Mouse (Mus musculus): ENCODE measurements around the gene Nrxn3.

The Nrxn3 gene

GRCm38 (mm10) chr12:88722691-88723070 lies at the start of gene Nrxn3:
Gene Nrxn3 (plus strand): TSS chr12:88722876.
- in situ Hi-C loops (cut with MseI, MboI) = no loop called here

DNA sequence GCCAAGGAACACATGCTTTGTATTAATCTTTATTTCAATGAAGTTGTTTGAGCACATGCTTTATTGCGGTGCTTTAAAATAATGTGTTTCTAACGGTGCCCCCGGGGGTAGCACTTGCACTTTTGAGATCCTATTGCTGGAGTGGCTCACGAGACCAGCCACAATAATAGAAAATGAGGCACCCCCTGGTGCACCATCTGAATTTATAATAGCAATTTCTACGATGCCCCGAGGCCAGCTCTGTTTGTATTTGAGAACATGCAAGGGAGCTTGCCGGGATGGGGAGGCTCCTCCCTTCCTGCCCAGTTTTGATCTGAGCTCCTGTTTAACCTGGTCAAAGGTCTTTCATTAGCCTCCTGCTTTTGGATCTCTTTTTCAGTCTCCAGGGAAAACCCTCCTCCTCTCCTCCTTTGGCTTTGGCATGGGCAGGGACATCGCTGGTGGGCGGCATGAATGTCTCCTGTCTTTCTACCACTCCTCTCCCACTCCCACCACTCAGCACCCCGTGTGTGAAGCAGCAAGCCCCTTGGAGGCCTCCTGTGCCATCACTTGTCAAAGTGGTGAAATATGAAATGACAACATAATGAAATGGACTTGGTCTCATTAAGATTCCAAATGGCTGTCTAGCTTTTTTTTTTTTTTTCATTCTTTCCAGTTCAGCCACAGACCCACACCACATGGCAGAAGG lies 18.4 kb upstream of the Nrxn3 start:
- in situ Hi-C loops (cut with MseI, MboI) = no loop called here

- in situ Hi-C loops (cut with MseI, MboI) = no loop called here
Measured at GRCm38 (mm10) chr12:88705959-88706358, 16.7 kb upstream of the Nrxn3 start.

- in situ Hi-C loops (cut with MseI, MboI) = no loop called here
Measured at GRCm38 (mm10) chr12:88707786-88708185, 14.9 kb upstream of the Nrxn3 start.

DNA sequence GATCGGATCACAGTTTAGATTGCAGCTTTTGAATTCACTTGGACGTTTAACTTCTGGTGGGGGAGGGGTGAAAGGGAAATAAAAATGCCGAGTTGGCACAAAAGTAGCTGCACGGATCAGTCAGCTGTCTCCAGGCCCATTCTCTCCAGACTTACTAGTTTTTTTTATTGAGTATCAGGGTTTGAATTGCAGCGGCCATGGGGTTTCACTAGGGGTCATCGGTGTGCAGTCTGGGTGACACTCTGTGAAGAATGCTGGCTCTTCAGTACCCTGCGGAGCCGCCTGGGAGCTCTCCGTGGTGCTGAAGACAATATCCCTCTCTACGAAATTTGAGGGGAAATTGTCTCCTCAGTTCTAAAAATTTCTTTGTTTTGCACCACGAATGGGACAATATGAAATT lies 13.5 kb upstream of the Nrxn3 start:
- in situ Hi-C loops (cut with MseI, MboI) = no loop called here

GRCm38 (mm10) chr12:88713456-88713855 lies 9.2 kb upstream of the Nrxn3 start:
- in situ Hi-C loops (cut with MseI, MboI) = no loop called here

DNA sequence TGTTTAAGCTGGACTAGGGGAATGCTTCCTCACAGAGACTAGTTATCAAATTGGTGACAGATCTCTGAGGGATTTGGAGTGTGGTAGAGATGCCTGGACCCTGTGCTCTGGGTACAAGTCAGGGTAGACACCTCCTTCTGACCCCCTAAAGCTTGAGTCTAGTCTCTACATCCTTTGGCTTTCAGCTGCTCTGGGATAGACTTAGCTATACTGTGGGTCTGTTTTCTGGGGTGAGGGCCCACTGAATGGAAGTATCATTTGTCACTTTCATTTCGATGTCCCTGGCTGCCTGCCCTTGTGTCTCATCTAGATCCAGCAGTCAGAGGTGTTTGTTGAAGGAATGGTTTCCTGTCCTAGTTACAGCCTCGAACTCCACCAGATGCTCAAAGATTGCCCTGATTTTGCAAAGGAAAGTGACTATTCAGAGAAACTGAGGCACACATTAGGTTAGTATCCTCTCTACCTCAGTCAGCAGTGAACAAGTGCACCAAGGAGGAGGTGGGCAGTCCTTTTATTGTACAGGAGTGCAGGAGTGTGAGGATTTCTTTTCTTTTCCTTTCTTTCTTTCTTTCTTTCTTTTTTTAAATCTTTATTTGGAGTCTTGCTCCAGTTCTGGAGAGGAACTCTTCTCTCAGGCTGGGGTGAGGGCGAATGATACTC lies 515 bp upstream of the Nrxn3 start:
- in situ Hi-C loops (cut with MseI, MboI) = no loop called here

DNA sequence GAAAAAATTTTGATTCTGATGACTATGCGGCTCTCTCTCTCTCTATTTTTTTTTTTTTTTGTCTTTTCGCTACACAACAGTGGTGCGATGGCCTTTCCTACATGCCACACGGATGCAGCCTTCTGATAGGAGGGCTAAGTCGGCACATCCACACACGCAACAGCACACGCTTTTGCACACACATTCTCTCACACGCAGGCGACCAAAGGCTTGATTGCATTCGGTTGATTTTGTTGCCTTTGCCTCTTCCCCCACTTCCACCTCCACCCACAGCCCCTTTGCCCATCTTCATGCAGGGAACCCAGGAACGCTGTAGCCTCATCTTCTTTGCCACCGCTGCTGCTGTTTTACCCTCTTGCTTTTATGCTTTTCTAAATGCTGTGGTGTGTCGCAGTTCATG lies 3.6 kb downstream of the Nrxn3 start:
- in situ Hi-C loops (cut with MseI, MboI) = no loop called here

GRCm38 (mm10) chr12:88726755-88727154 lies 4.1 kb downstream of the Nrxn3 start:
- in situ Hi-C loops (cut with MseI, MboI) = no loop called here

DNA sequence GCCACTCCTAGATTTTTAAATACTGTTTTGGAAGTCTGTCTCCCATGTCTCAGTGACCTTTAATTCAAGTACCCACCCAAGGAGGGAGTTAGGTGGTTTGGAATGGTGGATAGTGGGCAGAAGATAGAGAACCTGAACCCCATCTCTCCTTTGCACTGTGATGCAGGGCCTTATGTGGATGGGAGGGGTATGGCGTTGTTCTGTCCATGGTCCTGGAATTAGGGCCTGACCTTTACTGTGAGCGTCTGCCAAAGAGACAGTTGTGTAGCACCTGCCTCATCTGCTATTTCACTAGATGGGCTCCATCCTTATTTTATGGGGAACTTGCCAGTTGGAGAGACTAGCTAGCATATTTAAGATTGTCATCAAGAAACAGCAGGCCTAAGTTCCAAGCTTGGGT lies 8.0 kb downstream of the Nrxn3 start:
- in situ Hi-C loops (cut with MseI, MboI) = no loop called here

DNA sequence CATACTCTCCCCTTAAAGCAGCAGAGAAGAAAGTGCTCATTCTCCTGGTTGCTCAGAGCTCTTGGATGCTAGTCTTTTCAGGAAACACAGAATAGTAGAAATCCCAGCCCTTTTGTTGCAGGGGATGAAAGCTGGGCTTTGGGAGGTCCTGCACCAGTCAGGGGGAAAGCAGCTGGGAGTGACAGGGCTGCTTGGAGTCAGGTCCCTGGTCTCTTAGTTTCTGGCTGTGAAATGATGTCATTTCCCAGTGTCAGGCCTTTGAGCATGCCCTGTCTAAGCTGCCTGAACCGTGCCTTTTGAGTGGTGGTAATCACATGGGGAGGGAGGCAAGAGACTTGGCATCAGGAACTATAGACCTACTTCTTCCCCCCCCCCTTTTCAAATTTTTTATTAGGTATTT lies 12.4 kb downstream of the Nrxn3 start:
- in situ Hi-C loops (cut with MseI, MboI) = no loop called here

- in situ Hi-C loops (cut with MseI, MboI) = no loop called here
Measured at GRCm38 (mm10) chr12:88737081-88737480, 14.4 kb downstream of the Nrxn3 start.

DNA sequence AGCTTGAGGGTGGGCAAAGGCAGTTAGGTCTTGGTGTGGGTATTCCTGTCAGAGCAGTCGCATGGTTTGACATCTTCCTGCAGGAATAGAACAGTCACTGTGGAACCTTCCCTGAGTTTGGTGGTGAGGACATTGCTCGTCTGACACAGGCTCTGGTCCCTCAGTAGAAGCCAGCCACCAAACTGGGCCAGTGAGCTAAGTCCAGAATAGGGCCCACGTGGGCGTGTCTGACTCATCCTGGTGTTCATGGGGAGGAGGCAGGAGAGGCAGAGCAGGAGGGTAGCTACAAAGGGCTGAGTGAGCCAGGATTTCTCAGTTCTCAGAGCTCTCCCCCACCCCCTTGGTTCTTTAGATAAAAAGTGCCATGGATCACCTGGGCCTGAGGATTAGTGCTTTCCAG lies 15.9 kb downstream of the Nrxn3 start:
- in situ Hi-C loops (cut with MseI, MboI) = no loop called here

GRCm38 (mm10) chr12:88746788-88747187 lies 24.1 kb downstream of the Nrxn3 start:
- in situ Hi-C loops (cut with MseI, MboI) = no loop called here

GRCm38 (mm10) chr12:88764791-88765190 lies 42.1 kb downstream of the Nrxn3 start:
- in situ Hi-C loops (cut with MseI, MboI) = no loop called here

GRCm38 (mm10) chr12:88774666-88775065 lies 52.0 kb downstream of the Nrxn3 start:
- in situ Hi-C loops (cut with MseI, MboI) = no loop called here

- in situ Hi-C loops (cut with MseI, MboI) = no loop called here
Measured at GRCm38 (mm10) chr12:88778036-88778435, 55.4 kb downstream of the Nrxn3 start.

DNA sequence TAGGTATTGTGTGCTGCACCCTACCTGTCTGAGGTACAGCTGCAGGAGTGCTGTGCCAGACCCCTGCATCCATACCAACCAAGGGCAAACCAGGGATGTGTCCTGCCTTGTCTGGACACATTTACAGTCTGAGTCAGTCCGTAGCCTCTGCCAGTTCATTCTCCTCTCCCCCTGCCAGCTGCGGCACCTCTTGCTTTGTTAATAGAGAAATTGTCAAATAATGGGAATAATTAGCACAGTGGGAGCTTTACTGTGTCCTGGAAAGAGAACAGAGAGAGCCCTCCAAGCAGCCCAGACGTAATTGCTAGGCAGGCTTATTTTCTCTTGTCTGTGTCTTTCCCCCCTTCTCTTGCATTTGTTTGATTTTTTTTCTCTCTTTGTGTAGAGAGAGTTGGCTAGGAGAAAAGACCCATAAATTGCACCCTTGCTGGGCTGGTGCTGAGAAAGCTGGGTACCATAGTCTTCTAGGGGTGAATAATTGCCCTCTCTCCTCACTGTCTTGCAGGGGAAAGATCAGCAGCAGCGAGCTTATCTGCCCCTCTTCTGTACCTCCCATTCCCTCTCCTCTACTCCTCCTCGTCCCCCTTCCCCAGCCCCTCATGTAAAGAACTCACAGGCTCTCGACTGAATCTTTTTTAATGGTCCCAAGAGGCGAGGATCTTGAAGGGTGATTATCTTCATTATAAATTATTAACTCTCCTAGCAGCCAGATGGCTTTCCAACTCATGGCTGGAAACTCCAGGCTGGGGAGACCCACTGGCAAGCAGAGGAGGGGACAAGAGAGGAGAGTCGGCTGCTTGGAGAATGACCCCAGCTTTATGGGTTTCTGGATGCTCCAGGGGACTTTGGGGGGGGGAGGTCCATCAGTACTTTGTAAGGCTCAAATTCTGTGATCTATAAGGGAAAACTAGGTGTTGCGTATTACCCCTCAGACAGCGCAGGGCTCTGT lies 61.8 kb downstream of the Nrxn3 start:
- in situ Hi-C loops (cut with MseI, MboI) = no loop called here

DNA sequence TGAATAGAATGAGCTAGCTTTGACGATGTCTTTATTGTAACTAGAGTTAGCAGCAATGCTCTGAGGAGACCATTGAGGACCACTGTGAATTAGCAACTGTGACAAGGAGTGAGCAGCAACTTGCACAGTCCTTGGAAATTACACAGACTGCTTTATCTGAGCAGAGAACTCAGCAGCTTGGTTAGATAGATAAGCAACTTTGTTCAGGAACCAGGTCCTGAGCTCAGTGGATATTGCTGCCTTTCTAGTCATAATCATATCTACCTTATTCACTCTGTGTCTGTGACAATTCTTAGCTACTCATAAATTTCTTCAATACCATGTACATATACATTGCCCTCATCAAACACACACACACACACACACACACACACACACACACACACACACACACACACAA lies 70.6 kb downstream of the Nrxn3 start:
- in situ Hi-C loops (cut with MseI, MboI) = no loop called here

DNA sequence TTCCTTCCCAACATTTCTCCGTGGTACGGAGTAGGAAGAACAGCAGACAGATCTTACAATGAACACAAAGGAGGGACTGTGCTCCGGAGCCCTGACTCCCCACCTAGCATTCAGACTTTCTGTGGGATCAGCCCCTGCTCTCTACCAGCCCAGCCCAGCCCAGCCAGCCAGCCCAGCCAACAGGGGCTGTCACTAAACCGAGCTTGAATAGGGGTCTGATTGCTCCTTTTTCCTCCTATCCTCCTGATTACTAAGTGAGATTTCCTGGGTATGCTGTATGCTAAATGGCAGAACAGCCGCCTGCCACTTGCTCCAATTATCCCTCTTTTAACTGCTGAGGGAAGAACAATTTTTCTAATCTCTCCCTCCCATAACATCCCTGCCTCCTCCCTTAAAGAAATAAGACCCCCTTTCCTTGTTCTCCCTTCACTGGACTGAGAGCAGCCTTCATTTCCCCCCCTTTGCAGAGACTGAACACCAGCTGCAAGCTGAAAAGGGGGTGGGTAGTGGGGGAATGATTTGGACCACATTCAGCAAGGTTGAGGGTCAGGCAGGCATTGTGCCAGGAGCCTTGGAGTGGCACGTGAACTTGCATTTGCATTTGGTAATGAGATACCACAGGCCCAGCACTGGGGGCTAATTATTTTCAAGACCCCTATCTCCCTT lies 78.4 kb downstream of the Nrxn3 start:
- in situ Hi-C loops (cut with MseI, MboI) = no loop called here

DNA sequence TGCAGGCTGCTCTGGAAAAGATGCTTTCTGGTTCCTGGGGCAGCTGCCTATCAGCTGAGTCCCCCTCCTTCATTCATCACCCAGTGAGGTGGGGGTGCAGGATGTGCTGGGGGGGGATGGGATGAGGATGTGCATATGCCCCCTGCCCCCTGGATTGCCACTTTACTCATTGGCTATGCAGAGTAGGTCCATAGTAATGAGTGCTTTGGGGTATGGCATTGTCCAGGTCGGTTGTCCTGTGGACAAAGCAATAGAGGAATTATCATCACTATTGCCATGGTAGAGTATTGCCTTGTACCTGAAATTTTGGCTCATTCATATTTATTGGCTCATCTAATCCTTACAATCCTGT lies 79.0 kb downstream of the Nrxn3 start:
- in situ Hi-C loops (cut with MseI, MboI) = no loop called here

DNA sequence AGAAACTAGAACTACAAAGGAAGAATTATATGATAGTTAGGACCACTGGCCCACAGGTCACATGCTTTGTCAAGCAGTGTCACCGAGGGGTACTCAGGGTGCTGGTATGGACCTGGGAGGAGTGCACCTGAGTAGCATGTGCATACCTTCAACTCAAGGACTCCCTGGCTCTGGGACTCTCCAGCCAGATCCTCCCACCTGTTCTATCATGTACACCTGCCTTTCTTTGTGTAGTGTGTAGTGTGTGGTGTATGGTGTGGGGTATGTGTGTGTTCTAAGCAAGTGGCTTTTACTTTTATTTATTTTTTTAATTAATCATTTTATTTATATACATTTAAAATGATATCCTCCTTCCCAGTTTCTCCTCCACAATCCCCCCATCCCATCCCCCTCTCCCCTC lies 86.3 kb downstream of the Nrxn3 start:
- in situ Hi-C loops (cut with MseI, MboI) = no loop called here
